Mouse (Mus musculus) heart, postnatal 36 days (tissue): ENCODE results near the gene Il21. TPM values are rescaled to one million over a fixed set of nuclear protein-coding genes. Genes with fewer than 3 reads are reported as not detected.
A peak's percentile ranks its signal among the peaks of the same experiment; 100 is the strongest.

Experiments
- DNase-seq, 2 experiments: peaks; one replicate each; pipeline ENCODE4 v3.0.0; 2021 to 2022
- intact Hi-C: fragments of 180-260 bp; cut with DNase I; formaldehyde crosslinking; loops from one replicate; pipeline ENCODE4 v1.15.1; 2025
- total RNA-seq, 2 experiments: library from RNA; stranded (reverse); gene quantifications; 2 replicates each; pipeline ENCODE4 v1.2.3; 2021

Gene Il21
- total RNA-seq: not detected

- DNase-seq: no peak
- intact Hi-C loops: no loop called here
Measured at GRCm38 (mm10) chr3:37232586-37233222, at the start of gene Il21. TSS of gene Il21 (minus strand) at chr3:37232636.

GRCm38 (mm10) chr3:37280871-37281270, 48.4 kb upstream of the Il21 start:
- DNase-seq: no peak

DNA sequence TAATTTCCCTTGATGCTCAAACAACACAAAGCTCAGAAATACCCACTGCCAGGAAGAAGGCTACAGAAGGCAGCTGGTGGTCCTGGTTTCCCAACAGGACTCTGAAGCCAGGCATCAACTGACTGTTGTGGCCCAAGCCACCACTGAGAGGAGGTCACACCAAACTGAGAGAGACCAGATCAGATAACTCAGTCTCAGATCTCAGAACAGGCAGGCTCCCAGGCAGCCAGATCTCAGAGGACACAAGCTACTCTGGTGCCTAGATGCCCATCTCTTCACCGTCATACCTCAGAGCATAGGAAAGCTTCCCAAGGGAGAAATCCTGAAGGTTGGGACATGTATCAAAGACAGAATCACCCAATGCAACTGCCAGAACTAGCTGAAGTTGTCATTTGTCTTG, 47.8 kb upstream of the Il21 start:
- DNase-seq: no peak
- intact Hi-C loops: no loop called here

More at GRCm38 (mm10) chr3:37280871-37281270, 48.4 kb upstream of the Il21 start:
- intact Hi-C loops: no loop called here

GRCm38 (mm10) chr3:37274661-37275060, 42.2 kb upstream of the Il21 start:
- intact Hi-C loops: no loop called here
- DNase-seq: no peak

DNA sequence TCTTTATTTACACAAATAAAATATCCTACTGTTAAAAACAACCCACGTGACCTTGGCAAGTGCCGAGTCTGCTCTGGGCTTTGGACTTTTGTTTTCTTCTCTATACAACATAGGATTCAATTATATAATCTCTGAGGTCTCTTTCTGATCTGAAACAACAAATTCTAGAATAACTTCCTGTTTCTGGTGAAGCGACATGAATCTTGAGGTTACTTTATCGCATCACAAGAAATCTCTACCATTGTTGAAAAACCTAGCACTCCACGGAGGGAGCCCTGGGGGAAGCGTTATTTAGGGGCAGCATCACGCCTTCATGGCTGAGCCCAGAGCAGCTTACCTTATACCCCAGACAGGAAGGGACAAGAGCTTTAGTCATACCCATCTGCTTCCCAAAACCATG, 40.7 kb upstream of the Il21 start:
- DNase-seq: no peak
- intact Hi-C loops: no loop called here

DNA sequence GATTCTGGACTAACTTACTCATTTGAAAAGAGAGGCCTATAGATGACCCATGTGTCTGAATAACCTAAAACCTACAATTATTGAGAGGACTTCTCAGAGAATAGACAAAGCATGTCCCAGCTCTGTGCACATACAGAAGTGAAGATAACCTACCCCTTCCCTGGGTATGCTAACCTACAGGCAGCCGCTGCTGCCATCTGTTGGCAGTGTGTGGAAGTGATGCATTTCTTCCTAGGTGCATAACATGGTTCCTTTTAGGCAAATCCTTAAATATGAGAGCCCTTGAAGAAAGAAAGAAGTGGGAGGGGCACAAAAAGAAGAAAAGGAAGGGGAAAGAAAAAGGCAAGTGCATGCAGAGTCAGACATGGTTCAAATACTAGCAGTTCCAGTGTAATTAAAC, 38.8 kb upstream of the Il21 start:
- intact Hi-C loops: no loop called here
- DNase-seq: peak; percentile 28 to 55

DNA sequence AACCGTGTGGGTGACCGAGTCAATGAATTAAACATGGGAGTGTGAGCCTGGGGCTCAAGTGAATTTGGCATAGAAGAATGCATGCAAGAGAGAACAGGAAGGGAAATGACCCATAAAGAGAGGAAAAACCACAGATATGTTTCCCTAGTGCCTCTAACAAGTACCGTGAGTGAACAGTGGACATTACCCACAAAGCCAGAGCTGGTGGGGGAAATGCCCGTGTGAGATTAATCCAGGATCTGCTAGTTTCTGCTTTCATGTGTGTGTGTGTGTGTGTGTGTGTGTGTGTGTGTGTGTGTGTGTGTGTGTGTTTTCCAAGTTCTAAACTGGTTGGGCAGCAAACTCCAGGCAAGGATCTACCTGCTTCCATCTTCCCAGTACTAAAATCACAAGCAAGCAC, 37.5 kb upstream of the Il21 start:
- intact Hi-C loops: no loop called here
- no peak for DNase-seq

DNA sequence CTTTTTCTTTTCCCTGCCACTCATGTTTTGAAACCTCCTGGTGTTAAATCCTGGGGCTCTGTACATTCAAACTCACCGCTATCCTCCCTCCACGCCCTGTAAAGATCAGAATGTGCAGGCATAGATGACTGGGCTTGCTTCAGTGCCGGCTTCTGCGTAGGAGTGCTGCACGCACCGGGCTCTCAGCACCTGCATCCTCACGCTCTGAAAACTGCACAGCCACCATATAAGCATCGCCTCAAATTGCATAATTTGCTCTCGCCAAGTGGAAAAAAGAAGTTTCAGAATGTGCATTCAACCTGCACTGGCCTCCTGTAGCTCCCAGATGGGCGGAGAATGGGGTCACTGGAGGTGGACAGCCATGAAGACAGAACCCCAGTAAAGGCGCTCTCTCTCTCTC, 35.9 kb upstream of the Il21 start:
- no peak for DNase-seq

GRCm38 (mm10) chr3:37259331-37259999, 27.0 kb upstream of the Il21 start:
- no peak for DNase-seq
- intact Hi-C loops: no loop called here

More for the DNA sequence above, 35.9 kb upstream of the Il21 start:
- intact Hi-C loops: no loop called here

- DNase-seq: no peak
- intact Hi-C loops: no loop called here
Measured at GRCm38 (mm10) chr3:37257776-37258175, 25.3 kb upstream of the Il21 start.

- no peak for DNase-seq
- intact Hi-C loops: no loop called here
Measured at GRCm38 (mm10) chr3:37250967-37251366, 18.5 kb upstream of the Il21 start.

- intact Hi-C loops: no loop called here
- no peak for DNase-seq
Measured at GRCm38 (mm10) chr3:37235025-37235424, 2.6 kb upstream of the Il21 start.

- intact Hi-C loops: no loop called here
- no peak for DNase-seq
Measured at GRCm38 (mm10) chr3:37231153-37231552, 1.3 kb downstream of the Il21 start.

GRCm38 (mm10) chr3:37229082-37229829, 3.2 kb downstream of the Il21 start:
- intact Hi-C loops: no loop called here

DNA sequence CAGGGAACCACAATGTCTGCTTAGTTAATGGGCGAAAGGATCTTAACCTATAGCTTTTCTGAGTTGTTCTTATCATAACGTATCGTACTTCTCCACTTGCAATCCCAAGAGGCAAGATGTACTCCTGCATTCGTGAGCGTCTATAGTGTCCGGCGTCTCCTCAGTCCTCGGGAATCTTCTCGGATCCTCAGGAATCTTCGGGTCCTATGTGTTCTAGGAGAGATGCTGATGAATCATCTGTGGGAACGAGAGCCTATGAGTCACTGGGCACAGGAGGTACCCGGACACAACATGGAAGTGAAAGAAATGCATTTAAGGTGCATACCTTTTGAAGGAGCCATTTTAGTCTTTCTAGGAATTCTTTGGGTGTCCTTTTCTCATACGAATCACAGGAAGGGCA, 7.3 kb downstream of the Il21 start:
- intact Hi-C loops: no loop called here
- DNase-seq: no peak

More at GRCm38 (mm10) chr3:37229082-37229829, 3.2 kb downstream of the Il21 start:
- DNase-seq: no peak

GRCm38 (mm10) chr3:37219071-37219470, 13.4 kb downstream of the Il21 start:
- intact Hi-C loops: no loop called here
- peak in 1 of 2 experiments; percentile 5 for DNase-seq

- no peak for DNase-seq
- intact Hi-C loops: no loop called here
Measured at GRCm38 (mm10) chr3:37205226-37205800, 27.1 kb downstream of the Il21 start.

- intact Hi-C loops: loop anchor here (1.0 to 5.0 kb wide), 4 partner anchors 131 to 567 kb away; no protein-coding TSS in a partner anchor
- DNase-seq: peak in 1 of 2 experiments; percentile 37
Measured at GRCm38 (mm10) chr3:37204556-37204955, 27.9 kb downstream of the Il21 start.

GRCm38 (mm10) chr3:37203984-37204428, 28.4 kb downstream of the Il21 start:
- peak; percentile 78 to 82 for DNase-seq
- intact Hi-C loops: loop anchor here (1.0 to 5.0 kb wide), 4 partner anchors 131 to 567 kb away; no protein-coding TSS in a partner anchor

- no peak for DNase-seq
- intact Hi-C loops: loop anchor here (5.0 kb wide), 3 partner anchors 209 to 566 kb away; no protein-coding TSS in a partner anchor
Measured at GRCm38 (mm10) chr3:37202856-37203255, 29.6 kb downstream of the Il21 start.
